Mouse (Mus musculus) kidney, embryonic 14.5 days (tissue): Measurements from ENCODE around the gene Tnni3k. TPM values are rescaled to one million over a fixed set of nuclear protein-coding genes. Genes with fewer than 3 reads are reported as not detected.

Experiments used
- ATAC-seq: fragments of 200-750 bp; cut with Nextera tagmentation; 2 replicates; pipeline ENCODE4 v1.8.0; 2017; ENCODE audit warnings: moderate number of reproducible peaks, mild to moderate bottlenecking, moderate TSS enrichment, moderate library complexity; ENCODE audit not compliant: low FRiP score, low TSS enrichment
- H3K27ac ChIP-seq: fragments of 300-500 bp; sonication (generic); 2 replicates; pipeline ENCODE4 v1.5.1; 2014; ENCODE audit warnings: low read depth, mild to moderate bottlenecking, low read length, moderate library complexity, mixed read lengths
- H3K27me3 ChIP-seq: fragments of 300-500 bp; sonication (generic); 2 replicates; pipeline ENCODE4 v1.6.1; 2014; ENCODE audit warnings: mild to moderate bottlenecking, low read length; ENCODE audit not compliant: control insufficient read depth, insufficient read depth
- H3K36me3 ChIP-seq: fragments of 300-500 bp; sonication (generic); 2 replicates; pipeline ENCODE4 v1.6.1; 2014; ENCODE audit warnings: low read length, mixed read lengths; ENCODE audit not compliant: control insufficient read depth, insufficient read depth
- H3K4me1 ChIP-seq: fragments of 300-500 bp; sonication (generic); 2 replicates; pipeline ENCODE4 v1.6.1; 2014; ENCODE audit warnings: low read length, mixed read lengths; ENCODE audit not compliant: control insufficient read depth, insufficient read depth
- H3K4me2 ChIP-seq: fragments of 300-500 bp; sonication (generic); replicated peaks from 2 replicates; pipeline ENCODE4 v1.6.1; 2014; ENCODE audit warnings: low read depth, mild to moderate bottlenecking, low read length
- H3K4me3 ChIP-seq: fragments of 300-500 bp; sonication (generic); 2 replicates; pipeline ENCODE4 v1.5.1; 2014; ENCODE audit warnings: mild to moderate bottlenecking, low read length
- H3K9ac ChIP-seq: fragments of 300-500 bp; sonication (generic); 2 replicates; pipeline ENCODE4 v1.6.1; 2014; ENCODE audit warnings: low read depth, mild to moderate bottlenecking, low read length, moderate library complexity
- H3K9me3 ChIP-seq: fragments of 300-500 bp; sonication (generic); 2 replicates; pipeline ENCODE4 v1.6.1; 2016; ENCODE audit warnings: low read length; ENCODE audit not compliant: control insufficient read depth
- WGBS: fragments of 180-500 bp; shearing (Covaris S2); extraction: QIAGEN DNeasy Blood & Tissue Kit; methylation state at CpG from one replicate; pipeline ENCODE4 v1.1.7; 2014; 5-methylcytosine and 5-hydroxymethylcytosine counted together
- polyA plus RNA-seq: library from polyadenylated mRNA; unstranded; fragments of >200 nt; fragmentation: Nextera tagmentation; extraction: Ambion mirVana; gene quantifications from 2 replicates; pipeline ENCODE4 v1.2.1, GENCODE M21; 2014

Tnni3k gene
- polyA plus RNA-seq, 1 experiment from 2014 or later: not detected

DNA sequence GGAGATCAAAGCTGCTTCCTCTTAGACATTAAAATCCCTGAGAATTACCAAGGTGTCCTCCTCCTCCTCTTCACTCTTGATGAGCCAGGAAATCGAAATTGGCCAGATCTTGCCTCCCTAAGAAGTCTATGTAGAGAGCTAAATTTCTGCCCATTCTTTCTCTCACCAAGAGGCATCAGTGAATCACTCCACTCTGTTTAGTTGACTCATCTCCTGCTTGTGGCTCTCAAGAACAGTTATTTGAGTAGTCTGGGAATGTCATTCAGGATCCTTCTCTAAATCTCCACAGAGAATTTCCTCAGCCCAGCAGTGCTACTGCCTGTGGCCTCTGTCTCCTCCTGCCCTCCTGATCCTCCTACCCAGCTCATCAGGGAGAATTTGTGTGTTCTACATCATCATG lies 139.6 kb downstream of the Tnni3k start:
- Histone ChIP-seq H3K4me1 (no peaks in the 10 kb centered on the region), H3K9me3 (no peaks in the 10 kb centered on the region), H3K27ac (no peak overlapping the region), H3K9ac (no peak overlapping the region), H3K4me3 (no peak overlapping the region), H3K36me3 (no peaks in the 10 kb centered on the region), H3K4me2 (no peak overlapping the region), H3K27me3 (no peaks in the 10 kb centered on the region; the same call in 1 of the 2 replicates)
- no peak for ATAC-seq
- WGBS: 62% methylated on average over 1 of the region's 1 CpGs

GRCm38 (mm10) chr3:154913641-154914040 lies 141.6 kb downstream of the Tnni3k start:
- ATAC-seq: no peak
- Histone ChIP-seq H3K9me3 (no peaks in the 10 kb centered on the region), H3K36me3 (no peaks in the 10 kb centered on the region), H3K27ac (no peak overlapping the region), H3K4me2 (no peak overlapping the region), H3K27me3 (no peaks in the 10 kb centered on the region; the same call in 1 of the 2 replicates), H3K9ac (no peak overlapping the region), H3K4me1 (no peaks in the 10 kb centered on the region), H3K4me3 (no peak overlapping the region)
- WGBS: 75% methylated on average over 6 of the region's 6 CpGs

GRCm38 (mm10) chr3:154896737-154897136 lies 158.5 kb downstream of the Tnni3k start:
- no peak overlapping the region for H3K4me3 ChIP-seq
- no peak for ATAC-seq
- no peak overlapping the region for H3K27ac ChIP-seq
- 77% methylated on average over 7 of the region's 7 CpGs for WGBS
- H3K9ac ChIP-seq: no peak overlapping the region
- H3K4me2 ChIP-seq: no peak overlapping the region
- no peaks in the 10 kb centered on the region for H3K36me3 ChIP-seq
- no peaks in the 10 kb centered on the region for H3K9me3 ChIP-seq
- no peaks in the 10 kb centered on the region for H3K27me3 ChIP-seq
- H3K4me1 ChIP-seq: no peaks in the 10 kb centered on the region

DNA sequence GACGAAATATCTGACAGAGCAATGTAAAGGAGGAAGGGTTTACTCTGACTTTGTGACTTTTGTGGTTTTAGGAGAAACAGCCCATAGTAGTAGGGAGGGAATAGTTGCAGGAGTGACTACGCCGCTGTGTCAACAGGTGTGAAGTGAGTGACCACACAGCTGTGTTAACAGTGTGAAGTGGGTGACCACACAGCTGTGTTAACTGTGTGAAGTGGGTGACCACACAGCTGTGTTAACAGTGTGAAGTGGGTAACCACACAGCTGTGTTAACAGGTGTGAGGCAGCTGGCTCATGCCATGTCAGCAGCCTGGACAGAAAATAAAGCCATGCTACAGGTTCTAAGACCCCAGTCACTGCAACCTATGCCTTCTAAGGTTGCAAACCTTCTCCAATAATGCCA lies 162.0 kb downstream of the Tnni3k start:
- WGBS: 83% methylated on average over 3 of the region's 3 CpGs
- Histone ChIP-seq H3K27ac (no peak overlapping the region), H3K27me3 (no peaks in the 10 kb centered on the region), H3K36me3 (no peaks in the 10 kb centered on the region), H3K4me3 (no peak overlapping the region), H3K4me2 (no peak overlapping the region), H3K4me1 (no peaks in the 10 kb centered on the region), H3K9ac (no peak overlapping the region), H3K9me3 (no peaks in the 10 kb centered on the region)
- no peak; the same call in 1 of the 2 replicates for ATAC-seq

DNA sequence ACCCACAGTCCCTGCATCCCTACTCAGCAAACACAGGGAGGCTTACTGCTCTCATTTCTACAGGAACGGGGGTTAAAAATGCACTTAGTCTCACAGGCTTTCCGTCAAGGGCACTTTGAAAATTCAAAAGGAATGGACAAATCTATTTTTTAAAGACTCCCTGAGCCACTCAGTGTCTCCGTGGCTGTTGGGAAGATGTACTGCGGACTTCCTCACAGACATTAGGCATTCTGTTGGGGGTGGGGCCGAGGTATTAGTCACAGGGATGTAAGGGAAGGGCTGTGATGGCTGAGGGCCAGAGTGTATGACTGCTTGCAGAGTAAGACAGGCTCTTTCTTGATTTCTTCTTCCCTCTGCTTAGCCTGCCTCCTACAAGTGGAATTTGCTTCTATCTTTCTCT lies 169.8 kb downstream of the Tnni3k start:
- no peak overlapping the region for H3K27ac ChIP-seq
- H3K27me3 ChIP-seq: no peaks in the 10 kb centered on the region
- H3K4me1 ChIP-seq: no peaks in the 10 kb centered on the region
- H3K9me3 ChIP-seq: no peaks in the 10 kb centered on the region
- no peak overlapping the region for H3K9ac ChIP-seq
- WGBS: 32% methylated on average over 5 of the region's 5 CpGs
- no peak for ATAC-seq
- no peak overlapping the region for H3K4me2 ChIP-seq
- no peaks in the 10 kb centered on the region for H3K36me3 ChIP-seq
- H3K4me3 ChIP-seq: no peak overlapping the region

DNA sequence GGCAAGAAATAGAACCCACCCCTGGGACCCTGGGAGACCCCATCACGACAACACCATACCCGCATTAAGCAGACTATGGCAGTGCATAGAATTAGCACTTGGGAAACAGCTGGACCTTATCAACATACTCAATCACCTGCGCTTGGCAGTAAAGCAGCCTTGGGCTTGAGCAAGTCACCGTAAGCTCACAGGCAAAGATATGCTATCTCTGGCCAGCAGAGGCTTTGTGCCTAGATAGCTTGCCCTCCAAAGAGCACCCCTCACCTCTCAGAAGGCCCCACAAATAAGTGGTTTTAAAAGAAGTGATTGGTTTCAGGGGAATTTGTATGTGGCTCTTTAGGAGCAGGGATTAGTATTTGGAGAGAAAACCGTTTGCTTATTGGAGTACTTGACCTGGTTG lies 170.2 kb downstream of the Tnni3k start:
- Histone ChIP-seq H3K27me3 (no peaks in the 10 kb centered on the region), H3K27ac (no peak overlapping the region), H3K9me3 (no peaks in the 10 kb centered on the region), H3K4me1 (no peaks in the 10 kb centered on the region), H3K4me2 (no peak overlapping the region), H3K36me3 (no peaks in the 10 kb centered on the region), H3K4me3 (no peak overlapping the region), H3K9ac (no peak overlapping the region)
- WGBS: 29% methylated on average over 5 of the region's 5 CpGs
- no peak for ATAC-seq

- ATAC-seq: no peak
- no peak overlapping the region for H3K27ac ChIP-seq
- H3K4me3 ChIP-seq: no peak overlapping the region
- no peaks in the 10 kb centered on the region for H3K36me3 ChIP-seq
- H3K27me3 ChIP-seq: no peaks in the 10 kb centered on the region
- H3K9me3 ChIP-seq: no peaks in the 10 kb centered on the region
- 73% methylated on average over 2 of the region's 2 CpGs for WGBS
- H3K4me2 ChIP-seq: no peak overlapping the region
- H3K4me1 ChIP-seq: no peaks in the 10 kb centered on the region
- no peak overlapping the region for H3K9ac ChIP-seq
Observed at GRCm38 (mm10) chr3:154881428-154881986, 173.7 kb downstream of the Tnni3k start.

- no peak overlapping the region for H3K9ac ChIP-seq
- H3K4me3 ChIP-seq: no peak overlapping the region
- 40% methylated on average over 4 of the region's 4 CpGs for WGBS
- no peak for ATAC-seq
- no peaks in the 10 kb centered on the region for H3K4me1 ChIP-seq
- no peak overlapping the region for H3K4me2 ChIP-seq
- no peaks in the 10 kb centered on the region for H3K36me3 ChIP-seq
- no peaks in the 10 kb centered on the region for H3K27me3 ChIP-seq
- no peaks in the 10 kb centered on the region for H3K9me3 ChIP-seq
- no peak overlapping the region for H3K27ac ChIP-seq
Observed at GRCm38 (mm10) chr3:154880536-154880939, 174.7 kb downstream of the Tnni3k start.

DNA sequence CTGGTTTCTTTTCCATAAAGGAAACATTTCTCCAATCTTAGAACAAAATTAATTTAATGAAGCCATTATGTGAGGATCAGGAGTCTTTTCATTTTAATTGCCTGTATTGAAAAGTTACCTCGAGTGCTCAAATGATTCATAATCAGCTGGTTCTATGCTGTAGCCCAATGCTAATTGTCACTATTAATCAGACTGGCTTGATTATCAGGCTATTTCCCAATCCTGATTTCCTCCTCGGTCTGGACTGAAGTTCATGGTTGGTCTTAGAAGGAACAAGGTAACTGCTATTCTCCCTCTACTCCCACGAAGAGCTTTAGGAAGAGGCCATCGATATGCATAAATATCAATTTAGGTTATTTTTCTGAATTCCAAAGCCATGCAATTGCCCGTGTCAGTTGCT lies 175.1 kb downstream of the Tnni3k start:
- 74% methylated on average over 5 of the region's 5 CpGs for WGBS
- H3K4me3 ChIP-seq: no peak overlapping the region
- ATAC-seq: no peak
- H3K4me1 ChIP-seq: no peaks in the 10 kb centered on the region
- H3K27ac ChIP-seq: no peak overlapping the region
- H3K9ac ChIP-seq: no peak overlapping the region
- no peak overlapping the region for H3K4me2 ChIP-seq
- H3K27me3 ChIP-seq: no peaks in the 10 kb centered on the region
- no peaks in the 10 kb centered on the region for H3K9me3 ChIP-seq
- H3K36me3 ChIP-seq: no peaks in the 10 kb centered on the region
